Mouse (Mus musculus): ENCODE data around the gene Tex14. TPM values are rescaled to one million over a fixed set of nuclear protein-coding genes. Genes with fewer than 3 reads are reported as not detected.

Tex14 gene
- total RNA-seq, 2 experiments from 2014 or later, result 0.37 to 0.82 TPM

GRCm38 (mm10) chr11:87555106-87555703 lies 150.3 kb downstream of the Tex14 start:
- no peak for DNase-seq (ENCODE audit: extremely low spot score in 1 of 2, low spot score in 1 of 2)

GRCm38 (mm10) chr11:87561208-87561607 lies 156.3 kb downstream of the Tex14 start:
- no peak for DNase-seq (ENCODE audit: extremely low spot score in 1 of 2, low spot score in 1 of 2)

GRCm38 (mm10) chr11:87566501-87566900 lies 161.6 kb downstream of the Tex14 start, which contains the start of gene Gm11492:
Gene Gm11492, plus strand, starts transcription at chr11:87566653.
- no peak for DNase-seq (ENCODE audit: extremely low spot score in 1 of 2, low spot score in 1 of 2)

- no peak for DNase-seq (ENCODE audit: extremely low spot score in 1 of 2, low spot score in 1 of 2)
These were observed 163.5 kb downstream of the Tex14 start, which contains the start of gene Sept4 for GRCm38 (mm10) chr11:87568255-87568953. Gene Sept4, plus strand, starts transcription at chr11:87568903.

- no peak for DNase-seq (ENCODE audit: extremely low spot score in 1 of 2, low spot score in 1 of 2)
These were observed 165.9 kb downstream of the Tex14 start for GRCm38 (mm10) chr11:87570743-87571142.

- no peak for DNase-seq (ENCODE audit: extremely low spot score in 1 of 2, low spot score in 1 of 2)
These were observed 166.6 kb downstream of the Tex14 start for GRCm38 (mm10) chr11:87571361-87571950.

- DNase-seq (ENCODE audit: extremely low spot score in 1 of 2, low spot score in 1 of 2), result no peak
These were observed 168.9 kb downstream of the Tex14 start for GRCm38 (mm10) chr11:87573751-87574150.

GRCm38 (mm10) chr11:87574520-87575180 lies 169.8 kb downstream of the Tex14 start:
- DNase-seq (ENCODE audit: extremely low spot score in 1 of 2, low spot score in 1 of 2), result no peak

- no peak for DNase-seq (ENCODE audit: extremely low spot score in 1 of 2, low spot score in 1 of 2)
These were observed 172.9 kb downstream of the Tex14 start for GRCm38 (mm10) chr11:87577601-87578248.

GRCm38 (mm10) chr11:87578249-87578962 lies 173.5 kb downstream of the Tex14 start:
- peak; percentile 56 to 57 for DNase-seq (ENCODE audit: extremely low spot score in 1 of 2, low spot score in 1 of 2)

GRCm38 (mm10) chr11:87578963-87579601 lies 174.2 kb downstream of the Tex14 start:
- DNase-seq (ENCODE audit: extremely low spot score in 1 of 2, low spot score in 1 of 2), result no peak

- DNase-seq (ENCODE audit: extremely low spot score in 1 of 2, low spot score in 1 of 2), result no peak
These were observed 174.8 kb downstream of the Tex14 start for GRCm38 (mm10) chr11:87579713-87580112.

- DNase-seq (ENCODE audit: extremely low spot score in 1 of 2, low spot score in 1 of 2), result no peak
These were observed 175.7 kb downstream of the Tex14 start for GRCm38 (mm10) chr11:87580543-87581085.

- no peak for DNase-seq (ENCODE audit: extremely low spot score in 1 of 2, low spot score in 1 of 2)
These were observed 176.4 kb downstream of the Tex14 start for GRCm38 (mm10) chr11:87581161-87581865.

- DNase-seq (ENCODE audit: extremely low spot score in 1 of 2, low spot score in 1 of 2), result no peak
These were observed 177.3 kb downstream of the Tex14 start for GRCm38 (mm10) chr11:87581933-87582710.

- DNase-seq (ENCODE audit: extremely low spot score in 1 of 2, low spot score in 1 of 2), result no peak
These were observed 178.6 kb downstream of the Tex14 start for GRCm38 (mm10) chr11:87583291-87584034.
